Mouse (Mus musculus): ENCODE data around the gene Micall1. TPM values are rescaled to one million over a fixed set of nuclear protein-coding genes. Genes with fewer than 3 reads are reported as not detected.

Gene Micall1
- polyA plus RNA-seq, 1 experiment from 2014 or later, result 15.0 TPM

- no peak overlapping the region for H3K27ac ChIP-seq (replicated peaks)
- no peaks in the 10 kb centered on the region for H3K9me3 ChIP-seq
- 0 out of 2 replicates have a peak, but pooled peaks cover 5% of the 10 kb centered on the region for H3K4me1 ChIP-seq (replicated peaks)
- H3K27me3 ChIP-seq, result no peaks in the 10 kb centered on the region
- ATAC-seq (ENCODE audit: low FRiP score, low read depth), result no peak
- peaks cover 13% of the 10 kb centered on the region for H3K36me3 ChIP-seq
- H3K4me3 ChIP-seq, result no peak overlapping the region
- no peak overlapping the region for H3K9ac ChIP-seq
- H3K4me2 ChIP-seq, result no peak overlapping the region
- WGBS, result 60% methylated on average over 4 of the region's 4 CpGs
Measured at GRCm38 (mm10) chr15:79099456-79099855, 9.2 kb upstream of the Micall1 start.

DNA sequence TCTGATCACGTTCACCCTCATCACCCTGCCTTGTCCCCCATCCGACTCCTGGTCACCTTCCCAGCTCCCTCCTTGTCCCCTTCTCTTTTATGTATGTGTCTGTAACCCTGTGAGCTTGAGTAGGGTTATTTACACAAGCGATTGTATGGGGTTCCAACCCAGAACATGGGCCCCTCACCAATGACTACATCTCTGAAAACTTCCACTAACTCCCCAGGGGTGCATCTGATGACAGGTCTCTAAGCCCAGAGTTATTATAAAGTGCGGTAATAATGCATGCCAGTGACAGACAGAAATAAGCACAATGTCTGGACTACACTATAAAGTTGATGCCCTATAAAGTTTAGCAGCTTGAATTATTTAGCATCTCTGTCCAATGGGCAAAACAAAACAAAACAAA, 8.3 kb upstream of the Micall1 start:
- Histone ChIP-seq H3K4me2 (no peak overlapping the region), H3K9me3 (no peaks in the 10 kb centered on the region), H3K27ac (replicated peaks) (no peak overlapping the region), H3K4me1 (replicated peaks) (0 out of 2 replicates have a peak, but pooled peaks cover 5% of the 10 kb centered on the region), H3K4me3 (no peak overlapping the region), H3K9ac (no peak overlapping the region), H3K36me3 (peaks cover 6% of the 10 kb centered on the region), H3K27me3 (no peaks in the 10 kb centered on the region)
- WGBS, result 79% methylated on average over 4 of the region's 4 CpGs
- no peak for ATAC-seq (ENCODE audit: low FRiP score, low read depth)

- H3K9ac ChIP-seq, result no peak overlapping the region
- no peaks in the 10 kb centered on the region for H3K27me3 ChIP-seq
- no peaks in the 10 kb centered on the region for H3K36me3 ChIP-seq
- no peak overlapping the region for H3K4me2 ChIP-seq
- no peaks in the 10 kb centered on the region for H3K9me3 ChIP-seq
- H3K4me1 ChIP-seq (replicated peaks), result 0 out of 2 replicates have a peak, but pooled peaks cover 5% of the 10 kb centered on the region
- no peak overlapping the region for H3K27ac ChIP-seq (replicated peaks)
- H3K4me3 ChIP-seq, result no peak overlapping the region
- ATAC-seq (ENCODE audit: low FRiP score, low read depth), result no peak
Measured at GRCm38 (mm10) chr15:79101531-79101930, 7.2 kb upstream of the Micall1 start.

DNA sequence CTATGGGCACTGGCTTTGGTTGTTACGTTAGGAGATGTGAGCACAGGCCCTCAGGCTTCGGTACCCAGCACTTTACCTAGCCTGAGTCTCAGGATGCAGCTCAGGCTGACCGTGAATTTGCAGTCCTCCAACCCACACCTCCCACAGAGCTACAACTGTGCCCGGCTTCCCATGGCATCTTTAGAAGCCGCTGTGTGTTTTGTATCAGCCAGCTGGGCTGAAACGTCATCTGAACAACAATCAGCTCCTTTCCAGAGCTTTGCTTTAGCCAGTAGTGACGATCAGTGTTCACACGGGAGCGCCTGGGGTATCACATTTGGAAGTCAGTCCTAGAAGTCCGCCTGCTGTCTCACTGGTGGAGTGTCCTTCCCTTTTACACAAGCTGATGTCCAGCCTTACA, 5.4 kb upstream of the Micall1 start:
- no peak overlapping the region for H3K4me3 ChIP-seq
- WGBS, result 62% methylated on average over 10 of the region's 10 CpGs
- no peaks in the 10 kb centered on the region for H3K9me3 ChIP-seq
- H3K27me3 ChIP-seq, result no peaks in the 10 kb centered on the region
- H3K4me2 ChIP-seq, result no peak overlapping the region
- ATAC-seq (ENCODE audit: low FRiP score, low read depth), result no peak
- H3K4me1 ChIP-seq (replicated peaks), result peaks cover 9% of the 10 kb centered on the region
- no peak overlapping the region for H3K9ac ChIP-seq
- no peak overlapping the region for H3K27ac ChIP-seq (replicated peaks)
- no peaks in the 10 kb centered on the region for H3K36me3 ChIP-seq

GRCm38 (mm10) chr15:79105804-79106203, 2.9 kb upstream of the Micall1 start:
- no peaks in the 10 kb centered on the region for H3K27me3 ChIP-seq
- no peak overlapping the region for H3K4me2 ChIP-seq
- no peak for ATAC-seq (ENCODE audit: low FRiP score, low read depth)
- no peaks in the 10 kb centered on the region for H3K9me3 ChIP-seq
- H3K9ac ChIP-seq, result no peak overlapping the region
- H3K4me1 ChIP-seq (replicated peaks), result peaks cover 21% of the 10 kb centered on the region
- 43% methylated on average over 2 of the region's 2 CpGs for WGBS
- H3K27ac ChIP-seq (replicated peaks), result no peak overlapping the region
- H3K4me3 ChIP-seq, result no peak overlapping the region
- H3K36me3 ChIP-seq, result no peaks in the 10 kb centered on the region

DNA sequence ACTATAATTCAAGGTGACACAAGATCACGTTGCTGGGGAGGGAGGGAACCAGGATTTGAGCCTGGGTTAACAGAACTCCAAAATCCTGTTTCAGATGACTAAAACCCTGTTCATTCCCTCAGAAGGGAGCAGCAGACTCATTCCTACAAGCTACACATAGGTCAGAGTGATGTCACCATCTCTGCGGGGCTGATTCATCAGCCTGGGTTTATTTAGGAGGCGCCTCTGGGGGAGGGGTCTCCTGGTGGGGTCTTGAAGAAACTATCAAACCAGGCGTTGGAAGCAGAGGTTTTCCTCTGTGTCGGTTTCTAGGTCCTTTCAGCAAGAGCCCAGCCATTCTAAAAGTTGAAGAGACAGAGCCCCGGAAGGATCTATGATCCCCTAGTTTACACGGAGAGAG, 732 bp upstream of the Micall1 start:
- Histone ChIP-seq H3K9ac (no peak overlapping the region), H3K27ac (replicated peaks) (peak overlapping the region; percentile 82; the same call in 1 of the 2 replicates), H3K4me2 (peak overlapping the region; percentile 96), H3K4me1 (replicated peaks) (peaks cover 33% of the 10 kb centered on the region), H3K36me3 (no peaks in the 10 kb centered on the region), H3K9me3 (no peaks in the 10 kb centered on the region), H3K27me3 (no peaks in the 10 kb centered on the region), H3K4me3 (peak overlapping the region; percentile 95)
- 17% methylated on average over 7 of the region's 7 CpGs for WGBS
- no peak for ATAC-seq (ENCODE audit: low FRiP score, low read depth)

DNA sequence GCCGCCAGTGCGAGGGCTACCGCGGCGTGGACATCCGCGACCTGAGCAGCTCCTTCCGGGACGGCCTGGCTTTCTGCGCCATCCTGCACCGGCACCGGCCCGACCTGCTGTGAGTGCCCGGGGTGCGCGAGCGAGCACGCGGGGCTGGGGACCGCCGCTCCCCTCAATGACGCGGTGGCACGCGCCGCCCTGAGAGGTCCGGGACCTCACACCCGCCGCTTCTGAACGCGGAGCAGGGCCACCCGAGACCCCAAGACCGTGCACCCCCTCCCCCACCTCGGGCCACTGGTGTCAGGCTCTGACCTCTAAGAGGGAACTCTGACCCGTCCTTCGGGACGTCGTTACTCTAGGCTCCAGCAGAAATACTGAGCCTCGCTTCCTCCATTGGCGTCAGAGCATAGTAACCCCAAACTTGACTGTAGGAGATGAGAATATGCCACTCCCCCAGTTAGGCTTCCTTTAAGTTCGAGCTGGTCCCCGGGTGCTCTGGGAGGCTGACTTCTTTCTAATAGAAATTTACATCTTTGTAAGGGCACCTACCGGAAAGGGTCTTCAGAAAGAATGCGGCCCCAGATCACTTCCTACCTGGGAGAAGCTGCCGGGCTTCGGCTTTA, 730 bp downstream of the Micall1 start:
- Histone ChIP-seq H3K4me2 (peak overlapping the region; percentile 96), H3K9me3 (no peaks in the 10 kb centered on the region), H3K27me3 (no peaks in the 10 kb centered on the region), H3K4me3 (peak overlapping the region; percentile 95), H3K4me1 (replicated peaks) (peaks cover 33% of the 10 kb centered on the region), H3K27ac (replicated peaks) (peak overlapping the region; percentile 82), H3K36me3 (no peaks in the 10 kb centered on the region), H3K9ac (peak overlapping the region; percentile 93)
- peak; percentile 36 for ATAC-seq (ENCODE audit: low FRiP score, low read depth)
- WGBS, result under 1% methylated on average over 46 of the region's 46 CpGs

DNA sequence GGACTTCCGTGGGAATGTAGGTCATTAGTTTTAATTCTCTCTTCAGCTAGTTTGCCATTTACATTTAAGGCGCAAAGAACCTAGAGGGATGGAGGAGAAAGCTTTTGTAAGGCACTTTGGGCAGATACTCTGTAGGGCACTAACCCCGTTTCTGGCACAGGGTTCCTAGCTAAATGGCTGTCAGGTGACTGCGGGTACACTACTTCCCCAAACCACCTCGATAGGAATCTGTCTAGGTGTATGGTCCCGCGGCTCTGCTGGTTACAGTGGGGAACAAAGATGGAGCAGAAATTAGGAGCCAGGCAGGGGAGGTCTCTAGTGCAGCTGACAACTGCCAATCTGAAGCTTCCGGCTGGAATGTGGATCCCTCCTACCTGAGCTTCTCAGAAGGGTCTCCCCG, 1.3 kb downstream of the Micall1 start:
- Histone ChIP-seq H3K4me2 (peak overlapping the region; percentile 96), H3K9ac (peak overlapping the region; percentile 93), H3K36me3 (peaks cover 4% of the 10 kb centered on the region), H3K4me3 (peak overlapping the region; percentile 95), H3K4me1 (replicated peaks) (peaks cover 33% of the 10 kb centered on the region), H3K27me3 (no peaks in the 10 kb centered on the region), H3K27ac (replicated peaks) (no peak overlapping the region), H3K9me3 (no peaks in the 10 kb centered on the region)
- 14% methylated on average over 9 of the region's 9 CpGs for WGBS
- ATAC-seq (ENCODE audit: low FRiP score, low read depth), result no peak

GRCm38 (mm10) chr15:79110528-79110927, 1.8 kb downstream of the Micall1 start:
- no peaks in the 10 kb centered on the region for H3K27me3 ChIP-seq
- H3K4me2 ChIP-seq, result peak overlapping the region; percentile 96
- H3K9ac ChIP-seq, result peak overlapping the region; percentile 93; the same call in 1 of the 2 replicates
- H3K9me3 ChIP-seq, result no peaks in the 10 kb centered on the region
- H3K36me3 ChIP-seq, result peaks cover 9% of the 10 kb centered on the region
- no peak for ATAC-seq (ENCODE audit: low FRiP score, low read depth)
- H3K27ac ChIP-seq (replicated peaks), result no peak overlapping the region
- H3K4me1 ChIP-seq (replicated peaks), result peaks cover 33% of the 10 kb centered on the region
- peak overlapping the region; percentile 95 for H3K4me3 ChIP-seq
- WGBS, result 66% methylated on average over 2 of the region's 2 CpGs

DNA sequence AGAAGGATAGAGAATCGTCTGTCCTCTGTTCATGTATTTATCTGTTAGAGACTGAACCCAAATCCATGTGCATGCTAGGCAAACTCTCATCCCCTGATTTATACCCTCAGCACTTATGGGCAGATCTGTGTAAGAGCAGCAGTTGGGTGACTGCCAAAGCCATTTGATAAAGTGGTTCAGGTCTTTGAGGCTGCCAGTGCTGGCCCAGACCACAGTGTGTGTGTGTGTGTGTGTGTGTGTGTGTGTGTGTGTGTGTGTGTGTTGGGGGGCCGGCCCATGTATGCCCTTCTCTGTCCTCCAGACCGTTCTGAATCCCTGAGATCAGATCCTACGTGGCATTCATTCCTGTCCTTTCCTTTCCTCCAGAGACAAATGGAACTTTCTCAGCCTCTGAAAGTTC, 3.1 kb downstream of the Micall1 start:
- 80% methylated on average over 4 of the region's 4 CpGs for WGBS
- H3K4me2 ChIP-seq, result no peak overlapping the region
- peaks cover 33% of the 10 kb centered on the region for H3K4me1 ChIP-seq (replicated peaks)
- H3K9me3 ChIP-seq, result no peaks in the 10 kb centered on the region
- no peak overlapping the region for H3K4me3 ChIP-seq
- H3K27me3 ChIP-seq, result no peaks in the 10 kb centered on the region
- no peak for ATAC-seq (ENCODE audit: low FRiP score, low read depth)
- no peak overlapping the region for H3K27ac ChIP-seq (replicated peaks)
- no peak overlapping the region for H3K9ac ChIP-seq
- peaks cover 12% of the 10 kb centered on the region for H3K36me3 ChIP-seq

DNA sequence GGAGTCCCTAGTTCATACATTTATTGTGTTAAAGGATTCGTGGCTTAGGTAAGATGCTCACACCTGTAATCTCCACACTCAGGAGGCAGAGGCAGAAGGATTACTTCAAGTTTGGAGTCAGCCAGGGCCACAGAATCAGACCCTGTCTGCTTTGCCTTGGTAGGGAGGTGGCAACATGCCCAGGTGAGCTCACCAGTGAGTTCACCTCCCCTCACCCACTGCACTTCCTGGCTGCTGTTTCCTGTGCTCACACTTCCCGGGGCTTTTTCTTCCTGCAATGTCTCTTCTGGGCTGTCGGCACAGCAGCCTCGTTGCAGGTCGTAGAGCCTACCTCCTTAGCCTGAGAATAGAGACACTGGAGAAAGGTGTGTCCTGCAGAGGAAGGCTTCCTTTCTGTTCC, 6.6 kb downstream of the Micall1 start:
- no peak overlapping the region for H3K4me2 ChIP-seq
- H3K27me3 ChIP-seq, result no peaks in the 10 kb centered on the region
- H3K4me3 ChIP-seq, result no peak overlapping the region
- WGBS, result 64% methylated on average over 5 of the region's 5 CpGs
- H3K4me1 ChIP-seq (replicated peaks), result peaks cover 17% of the 10 kb centered on the region
- ATAC-seq (ENCODE audit: low FRiP score, low read depth), result no peak
- no peaks in the 10 kb centered on the region for H3K9me3 ChIP-seq
- H3K9ac ChIP-seq, result no peak overlapping the region
- H3K36me3 ChIP-seq, result peaks cover 26% of the 10 kb centered on the region
- H3K27ac ChIP-seq (replicated peaks), result no peak overlapping the region

DNA sequence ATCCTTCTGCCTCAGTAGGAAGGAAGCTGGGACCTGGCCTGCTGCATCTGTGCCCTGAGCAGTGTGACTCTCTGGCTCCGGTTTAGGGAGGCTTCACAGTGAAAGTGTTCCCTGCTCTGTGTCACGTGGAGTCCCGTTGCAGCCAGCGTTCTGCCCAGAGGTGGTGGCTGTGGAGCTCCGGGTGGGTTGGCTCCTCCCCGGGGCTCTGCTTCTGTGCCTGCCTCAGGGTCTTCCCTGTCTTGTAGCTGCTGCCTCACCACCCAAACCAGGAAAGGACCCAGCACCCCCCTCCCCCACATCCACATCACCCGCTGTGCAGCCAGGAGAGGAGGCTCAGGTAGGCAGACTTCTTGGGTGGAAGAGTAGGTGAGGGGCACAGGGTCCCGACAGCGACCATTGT, 10.8 kb downstream of the Micall1 start:
- 89% methylated on average over 9 of the region's 9 CpGs for WGBS
- H3K9me3 ChIP-seq, result no peaks in the 10 kb centered on the region
- H3K36me3 ChIP-seq, result peaks cover 40% of the 10 kb centered on the region
- no peak overlapping the region for H3K27ac ChIP-seq (replicated peaks)
- ATAC-seq (ENCODE audit: low FRiP score, low read depth), result no peak
- H3K4me2 ChIP-seq, result no peak overlapping the region
- H3K27me3 ChIP-seq, result no peaks in the 10 kb centered on the region
- H3K4me3 ChIP-seq, result no peak overlapping the region
- H3K9ac ChIP-seq, result no peak overlapping the region
- no peaks in the 10 kb centered on the region for H3K4me1 ChIP-seq (replicated peaks)

DNA sequence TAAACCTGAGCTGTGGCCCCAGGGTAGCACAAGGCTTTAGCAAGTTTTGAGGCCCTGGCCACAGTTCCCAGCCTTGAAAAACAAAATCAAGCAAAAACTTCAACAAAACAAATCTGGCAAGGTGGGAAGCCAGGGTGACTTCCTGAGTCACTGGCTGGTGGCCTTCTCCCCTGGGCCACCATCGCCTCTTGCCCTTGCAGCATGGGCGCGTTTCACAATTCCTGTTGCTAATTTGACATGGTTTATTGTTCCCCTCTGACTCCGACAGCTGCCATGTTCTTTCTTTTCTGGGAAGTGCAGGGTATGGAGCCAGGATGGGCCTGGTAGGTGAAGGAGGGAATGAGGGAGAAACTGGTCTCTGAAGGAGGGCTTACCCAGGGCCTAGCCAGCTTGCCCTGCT, 13.4 kb downstream of the Micall1 start:
- Histone ChIP-seq H3K9ac (no peak overlapping the region), H3K27me3 (no peaks in the 10 kb centered on the region), H3K4me3 (no peak overlapping the region), H3K4me1 (replicated peaks) (no peaks in the 10 kb centered on the region), H3K36me3 (peaks cover 38% of the 10 kb centered on the region), H3K27ac (replicated peaks) (no peak overlapping the region), H3K9me3 (no peaks in the 10 kb centered on the region), H3K4me2 (no peak overlapping the region)
- ATAC-seq (ENCODE audit: low FRiP score, low read depth), result no peak
- 43% methylated on average over 4 of the region's 4 CpGs for WGBS
